Comparison of ENCODE assay signal across 8 mouse cellular contexts in genomic region chr2:31688074-31688925, GRCm38 (mm10). TPM values are rescaled to one million over a fixed set of nuclear protein-coding genes. Genes with fewer than 3 reads are reported as not detected.
DNase-seq lines count a peak whose midpoint lies in the region; ATAC-seq and TF ChIP-seq lines count a peak whose summit lies in the region.

TSS of gene Abl1 (plus strand) at chr2:31688376.

- H3K27ac ChIP-seq in embryonic facial prominence, embryonic 13.5 days, result peak within 1 kb of the TSS; percentile 95
- H3K27ac ChIP-seq in kidney, adult 2 months (ENCODE audit: insufficient read depth, low read depth, low read length), result peak within 1 kb of the TSS; percentile 74
- peak within 1 kb of the TSS; percentile 95 for H3K27ac ChIP-seq in limb, embryonic 12.5 days
- peak within 1 kb of the TSS; percentile 96 for H3K27ac ChIP-seq in midbrain, embryonic 15.5 days
- peak within 1 kb of the TSS; percentile 98 for H3K27ac ChIP-seq in spleen, adult 2 months (ENCODE audit: insufficient read depth, low read length)

- peak within 1 kb of the TSS; percentile 96 for H3K9ac ChIP-seq in embryonic facial prominence, embryonic 13.5 days
- peak within 1 kb of the TSS; percentile 80 for H3K9ac ChIP-seq in limb, embryonic 12.5 days (replicated peaks)
- H3K9ac ChIP-seq in midbrain, embryonic 15.5 days, result peak within 1 kb of the TSS; percentile 93

- peak; percentile 44 for TF ChIP-seq CTCF in kidney, adult 2 months (conservative IDR thresholded peaks at IDR 0.05; ENCODE audit: insufficient read depth, insufficient read length, low read depth, low read length)
- 0 out of 2 replicates have a peak, but pooled peaks have one; percentile 2 for TF ChIP-seq CTCF in spleen, adult 2 months (IDR thresholded peaks at IDR 0.05; ENCODE audit: extremely low read depth, insufficient read depth, insufficient read length, insufficient replicate concordance)

- peak; percentile 6 for TF ChIP-seq POLR2A in kidney, adult 2 months (IDR thresholded peaks at IDR 0.05; ENCODE audit: low read depth, low read length)
- no peak; the same call in 1 of the 2 replicates for TF ChIP-seq POLR2A in spleen, adult 2 months (IDR thresholded peaks at IDR 0.05; ENCODE audit: low read depth, low read length)

- peak; percentile 93 for DNase-seq in 3134 (ENCODE audit: extremely low read depth, insufficient read length, low spot score)
- DNase-seq in adrenal gland, postnatal 36 days, result peak; percentile 96 to 97
- DNase-seq in heart, adult 18-20 months, result peak; percentile 95 to 99
- peak; percentile 99 for DNase-seq in kidney, adult 2 months
- peak; percentile 91 to 92 for DNase-seq in spleen, adult 2 months (ENCODE audit: low read depth in 1 of 2, low spot score in 2 of 2)

- peak; percentile 99 for ATAC-seq in embryonic facial prominence, embryonic 13.5 days (ENCODE audit: insufficient number of reproducible peaks, insufficient read depth, low FRiP score, low TSS enrichment, low read depth)
- ATAC-seq in limb, embryonic 12.5 days (ENCODE audit: insufficient number of reproducible peaks, insufficient read depth, low FRiP score, low TSS enrichment, low read depth), result peak; percentile 99
- peak; percentile 99 for ATAC-seq in midbrain, embryonic 15.5 days (replicated peaks)

- WGBS in embryonic facial prominence, embryonic 13.5 days, result under 1% methylated on average over 64 of the region's 64 CpGs
- WGBS in kidney, adult 2 months, result under 1% methylated on average over 64 of the region's 64 CpGs
- under 1% methylated on average over 61 of the region's 64 CpGs for WGBS in limb, embryonic 12.5 days
- WGBS in midbrain, embryonic 15.5 days, result under 1% methylated on average over 63 of the region's 64 CpGs
- 0% methylated on average over 64 of the region's 64 CpGs for WGBS in spleen, adult 2 months

- H3K4me3 ChIP-seq in embryonic facial prominence, embryonic 13.5 days, result peak within 1 kb of the TSS; percentile 92
- peak within 1 kb of the TSS; percentile 85 for H3K4me3 ChIP-seq in kidney, adult 2 months (ENCODE audit: insufficient read depth, low read depth, low read length)
- peak within 1 kb of the TSS; percentile 89 for H3K4me3 ChIP-seq in limb, embryonic 12.5 days (replicated peaks)
- H3K4me3 ChIP-seq in midbrain, embryonic 15.5 days, result peak within 1 kb of the TSS; percentile 89
- peak within 1 kb of the TSS; percentile 98 for H3K4me3 ChIP-seq in spleen, adult 2 months (ENCODE audit: extremely low read depth, insufficient read depth, insufficient read length)

- peaks cover 3% of the 10 kb centered on the region for H3K36me3 ChIP-seq in embryonic facial prominence, embryonic 13.5 days
- no peaks in the 10 kb centered on the region; the same call in 1 of the 2 replicates for H3K36me3 ChIP-seq in kidney, adult 2 months (ENCODE audit: control insufficient read depth, insufficient read depth, low read length)
- peaks cover 5% of the 10 kb centered on the region; the same call in 1 of the 2 replicates for H3K36me3 ChIP-seq in limb, embryonic 12.5 days
- no peaks in the 10 kb centered on the region for H3K36me3 ChIP-seq in midbrain, embryonic 15.5 days (replicated peaks)
- H3K36me3 ChIP-seq in spleen, adult 2 months (ENCODE audit: control insufficient read depth, insufficient read depth, low read length), result no peaks in the 10 kb centered on the region

- no peaks in the 10 kb centered on the region for H3K27me3 ChIP-seq in embryonic facial prominence, embryonic 13.5 days
- H3K27me3 ChIP-seq in kidney, adult 2 months (replicated peaks; ENCODE audit: control insufficient read depth, insufficient read depth, low read length), result no peaks in the 10 kb centered on the region
- H3K27me3 ChIP-seq in limb, embryonic 12.5 days, result no peaks in the 10 kb centered on the region
- no peaks in the 10 kb centered on the region for H3K27me3 ChIP-seq in midbrain, embryonic 15.5 days (replicated peaks)
- no peaks in the 10 kb centered on the region for H3K27me3 ChIP-seq in spleen, adult 2 months (ENCODE audit: control insufficient read depth, insufficient read depth, low read length)

- H3K4me1 ChIP-seq in embryonic facial prominence, embryonic 13.5 days, result peaks cover 21% of the 10 kb centered on the region
- peaks cover 11% of the 10 kb centered on the region for H3K4me1 ChIP-seq in kidney, adult 2 months (ENCODE audit: control insufficient read depth, insufficient read depth, low read length)
- H3K4me1 ChIP-seq in limb, embryonic 12.5 days (replicated peaks), result peaks cover 27% of the 10 kb centered on the region
- H3K4me1 ChIP-seq in midbrain, embryonic 15.5 days, result peaks cover 45% of the 10 kb centered on the region
- H3K4me1 ChIP-seq in spleen, adult 2 months (ENCODE audit: control insufficient read depth, insufficient read depth, insufficient read length), result peaks cover 5% of the 10 kb centered on the region; the same call in 1 of the 2 replicates

- H3K4me2 ChIP-seq in embryonic facial prominence, embryonic 13.5 days, result peak within 1 kb of the TSS; percentile 88
- H3K4me2 ChIP-seq in limb, embryonic 12.5 days, result peak within 1 kb of the TSS; percentile 86
- H3K4me2 ChIP-seq in midbrain, embryonic 15.5 days, result peak within 1 kb of the TSS; percentile 89

- H3K9me3 ChIP-seq in embryonic facial prominence, embryonic 13.5 days, result no peaks in the 10 kb centered on the region
- H3K9me3 ChIP-seq in limb, embryonic 12.5 days, result 0 out of 2 replicates have a peak, but pooled peaks cover 2% of the 10 kb centered on the region
- no peaks in the 10 kb centered on the region for H3K9me3 ChIP-seq in midbrain, embryonic 15.5 days

RNA-seq across cellular contexts. Expression of gene Abl1, which starts in this region (rescaled TPM):
- total RNA-seq in adrenal gland, postnatal 36 days (2021), result 10 to 100 TPM; 61.8 to 69.2 TPM
- 52.5 and 53.2 TPM in 2 replicates for polyA plus RNA-seq in embryonic facial prominence, embryonic 13.5 days (2015; fragmentation: Nextera tagmentation; extraction: Ambion mirVana)
- total RNA-seq in heart, adult 18-20 months (2021), result 10 to 100 TPM; 25.5 to 26.5 TPM
- 30.5 and 38.6 TPM in 2 replicates for polyA plus RNA-seq in kidney, adult 2 months (2012; rRNA removed)
- 63.0 and 72.2 TPM in 2 replicates for polyA plus RNA-seq in limb, embryonic 12.5 days (2016; fragmentation: Nextera tagmentation; extraction: Ambion mirVana)
- 21.7 and 22.0 TPM in 2 replicates for polyA plus RNA-seq in midbrain, embryonic 15.5 days (2015; fragmentation: Nextera tagmentation; extraction: Ambion mirVana)
- 43.4 and 49.7 TPM in 2 replicates for polyA plus RNA-seq in spleen, adult 2 months (2012; rRNA removed)

Comparison
In these comparisons a context has a peak if more than half of its experiments do, and no peak if none do; other contexts are left out.
1. Peak in every context shown above with its lines: DNase-seq, ATAC-seq, H3K4me3 ChIP-seq and H3K27ac ChIP-seq.